Mouse (Mus musculus) CD4-positive, CD25-positive, alpha-beta regulatory T cell (primary cell): ENCODE measurements around the gene Wdr13. TPM values are rescaled to one million over a fixed set of nuclear protein-coding genes. Genes with fewer than 3 reads are reported as not detected.

Experiments
- polyA plus RNA-seq: library from polyadenylated mRNA; unstranded; fragments of 100-300 nt; shearing (Covaris generic); gene quantifications from one replicate; pipeline ENCODE4 v1.2.1, GENCODE M21; 2017

Gene Wdr13
- 21.2 TPM for polyA plus RNA-seq

GRCm38 (mm10) chrX:8132017-8132976 lies at the start of gene Wdr13:
Gene Wdr13, minus strand, starts transcription at chrX:8132892.

GRCm38 (mm10) chrX:8175504-8176385 lies 43.1 kb upstream of the Wdr13 start, which contains the start of gene Tbc1d25:
Gene Tbc1d25, minus strand, starts transcription at chrX:8176181.

GRCm38 (mm10) chrX:8145153-8145991 lies 12.7 kb upstream of the Wdr13 start, which contains the start of gene Rbm3:
Gene Rbm3, minus strand, starts transcription at chrX:8145880.

GRCm38 (mm10) chrX:8090346-8090953 lies 42.2 kb downstream of the Wdr13 start, which contains the start of gene Was:
Gene Was, minus strand, starts transcription at chrX:8090498.

GRCm38 (mm10) chrX:8074430-8075014 lies 58.2 kb downstream of the Wdr13 start, which contains the start of gene Suv39h1:
Gene Suv39h1, minus strand, starts transcription at chrX:8074760.

Other genes with a start within 250 kb of the Wdr13 start
- gene Slc35a2, start 248.9 kb downstream of the Wdr13 start, polyA plus RNA-seq = 35.8 TPM
- gene Pqbp1, start 233.6 kb downstream of the Wdr13 start, polyA plus RNA-seq = 136 TPM
- gene Timm17b, start 233.5 kb downstream of the Wdr13 start, polyA plus RNA-seq = 122 TPM
- not detected for gene Gm10491, start 225.1 kb downstream of the Wdr13 start, polyA plus RNA-seq
- not detected for gene Gm10490, start 223.3 kb downstream of the Wdr13 start, polyA plus RNA-seq
- not detected for gene Pcsk1n, start 213.1 kb downstream of the Wdr13 start, polyA plus RNA-seq
- gene Eras, start 204.3 kb downstream of the Wdr13 start, polyA plus RNA-seq = not detected
- 15.6 TPM for gene Hdac6, start 185.0 kb downstream of the Wdr13 start, polyA plus RNA-seq
- gene Gata1, start 154.8 kb downstream of the Wdr13 start, polyA plus RNA-seq = 58.7 TPM
- gene Glod5, start 114.4 kb downstream of the Wdr13 start, polyA plus RNA-seq = not detected
- 28.1 TPM for gene Suv39h1, start 58.1 kb downstream of the Wdr13 start, polyA plus RNA-seq
- gene Was, start 42.4 kb downstream of the Wdr13 start, polyA plus RNA-seq = 97.9 TPM
- gene Rbm3, start 13.0 kb upstream of the Wdr13 start, polyA plus RNA-seq = 638 TPM
- gene Tbc1d25, start 43.3 kb upstream of the Wdr13 start, polyA plus RNA-seq = 17.5 TPM
- gene Ebp, start 60.6 kb upstream of the Wdr13 start, polyA plus RNA-seq = 125 TPM
- 0.10 TPM for gene Porcn, start 73.6 kb upstream of the Wdr13 start, polyA plus RNA-seq
- gene Ftsj1, start 119.5 kb upstream of the Wdr13 start, polyA plus RNA-seq = 23.1 TPM
- gene Slc38a5, start 138.2 kb upstream of the Wdr13 start, polyA plus RNA-seq = not detected
- gene Ssxb10, start 194.5 kb upstream of the Wdr13 start, polyA plus RNA-seq = not detected
- gene Ssxb9, start 234.1 kb upstream of the Wdr13 start, polyA plus RNA-seq = not detected